Mouse (Mus musculus): ENCODE measurements around the gene Hmgb3.

Gene Hmgb3

DNA sequence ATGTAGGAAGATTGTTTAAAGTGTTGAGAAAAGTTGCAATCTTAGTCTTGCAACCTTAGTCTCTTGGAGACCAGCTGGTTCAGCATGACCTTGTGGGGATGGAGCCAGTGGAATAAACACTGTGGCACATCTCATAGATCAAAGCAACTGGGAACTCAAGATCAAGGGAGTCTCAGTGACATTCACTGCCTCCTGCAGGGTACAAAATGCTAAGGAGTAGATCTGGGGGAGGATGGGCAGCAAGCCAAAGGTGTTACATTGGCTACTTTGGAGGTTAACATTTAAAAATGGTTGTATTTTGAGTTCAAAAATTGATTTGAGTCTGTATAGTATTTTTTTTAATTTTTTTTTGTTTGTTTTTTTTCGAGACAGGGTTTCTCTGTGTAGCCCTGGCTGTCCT lies 33.5 kb downstream of the Hmgb3 start:
- no peak for DNase-seq (ENCODE audit: low spot score in 2 of 2)

DNA sequence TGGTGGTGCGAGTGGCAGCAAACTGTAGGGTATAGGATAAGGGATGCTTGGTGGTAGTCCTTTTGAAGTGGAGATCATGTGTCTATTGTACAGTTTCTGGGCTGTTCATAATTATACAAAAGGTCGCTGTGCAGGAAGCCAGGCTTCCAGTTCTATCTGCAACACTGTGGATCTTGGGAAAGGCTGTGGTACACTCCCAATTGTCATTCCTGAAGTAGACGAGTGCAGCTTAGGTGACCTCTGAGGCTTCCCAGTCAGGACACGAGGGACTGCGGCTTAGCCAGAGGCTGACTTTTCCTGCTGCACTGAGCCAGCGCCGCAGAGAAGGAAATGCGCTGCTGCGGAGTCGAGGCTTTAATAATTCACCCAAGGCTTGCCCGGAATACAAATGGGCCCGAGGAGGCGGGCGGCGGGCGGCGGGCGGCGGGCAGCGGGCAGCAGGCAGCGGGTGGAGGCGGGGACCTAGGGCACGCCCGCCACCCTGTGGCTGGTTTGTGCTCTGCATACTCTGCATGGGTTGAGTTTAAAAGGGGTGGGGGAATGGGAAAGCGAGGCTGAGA lies 45.4 kb downstream of the Hmgb3 start:
- peak; percentile 8 to 10 for DNase-seq (ENCODE audit: low spot score in 2 of 2)

Data from spleen, postnatal 14 days (tissue).